Mouse (Mus musculus): ENCODE results near the gene R3hdm4.

The R3hdm4 gene

DNA sequence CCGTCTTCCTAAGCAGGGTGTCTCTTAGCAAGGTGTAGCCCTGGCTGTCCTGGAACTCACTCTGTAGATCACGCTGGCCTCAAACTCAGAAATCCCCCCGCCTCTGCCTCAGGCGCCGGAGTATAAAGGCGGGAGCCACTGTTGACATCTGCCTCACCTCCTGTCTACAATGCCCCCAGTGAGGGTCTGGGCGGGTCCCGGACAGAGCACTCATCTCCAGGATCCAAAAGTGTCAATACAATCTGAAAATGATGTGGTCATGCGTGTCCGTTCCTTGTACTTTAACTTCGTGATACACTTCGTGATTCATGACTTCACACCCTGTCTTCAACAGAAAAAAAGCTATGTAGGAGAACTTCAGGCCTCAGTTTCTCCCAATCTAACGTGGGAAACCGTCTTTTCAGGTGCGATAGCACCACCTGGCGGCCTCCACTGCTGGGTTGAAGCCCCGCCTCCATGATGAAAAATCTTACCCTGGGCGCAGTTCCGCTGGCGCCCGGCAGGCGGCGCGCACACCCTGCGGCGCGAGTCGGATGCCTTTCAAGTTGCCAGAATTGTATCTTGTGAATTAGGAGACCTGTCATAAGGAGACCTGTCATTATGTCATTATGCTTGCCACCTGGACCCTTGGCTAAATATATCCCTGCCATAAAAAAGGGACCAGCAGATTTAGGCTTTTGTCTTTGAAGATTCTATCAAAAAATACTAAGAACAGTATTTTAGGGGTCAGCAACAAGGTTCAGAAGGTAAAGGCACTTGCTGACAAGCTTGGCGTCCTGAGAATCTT is 4.2 kb upstream of the R3hdm4 start:
- peak; percentile 96 for DNase-seq

DNA sequence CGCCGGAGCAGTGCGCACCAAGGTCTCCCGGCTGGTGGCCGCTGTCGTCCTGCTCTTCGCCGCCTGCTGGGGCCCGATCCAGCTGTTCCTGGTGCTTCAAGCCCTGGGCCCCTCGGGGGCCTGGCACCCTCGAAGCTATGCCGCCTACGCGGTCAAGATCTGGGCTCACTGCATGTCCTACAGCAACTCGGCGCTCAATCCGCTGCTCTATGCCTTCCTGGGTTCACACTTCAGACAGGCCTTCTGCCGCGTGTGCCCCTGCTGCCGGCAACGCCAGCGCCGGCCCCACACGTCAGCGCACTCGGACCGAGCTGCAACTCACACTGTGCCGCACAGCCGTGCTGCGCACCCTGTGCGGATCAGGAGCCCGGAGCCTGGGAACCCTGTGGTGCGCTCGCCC is 564 bp upstream of the R3hdm4 start:
- peak; percentile 43 for DNase-seq

DNA sequence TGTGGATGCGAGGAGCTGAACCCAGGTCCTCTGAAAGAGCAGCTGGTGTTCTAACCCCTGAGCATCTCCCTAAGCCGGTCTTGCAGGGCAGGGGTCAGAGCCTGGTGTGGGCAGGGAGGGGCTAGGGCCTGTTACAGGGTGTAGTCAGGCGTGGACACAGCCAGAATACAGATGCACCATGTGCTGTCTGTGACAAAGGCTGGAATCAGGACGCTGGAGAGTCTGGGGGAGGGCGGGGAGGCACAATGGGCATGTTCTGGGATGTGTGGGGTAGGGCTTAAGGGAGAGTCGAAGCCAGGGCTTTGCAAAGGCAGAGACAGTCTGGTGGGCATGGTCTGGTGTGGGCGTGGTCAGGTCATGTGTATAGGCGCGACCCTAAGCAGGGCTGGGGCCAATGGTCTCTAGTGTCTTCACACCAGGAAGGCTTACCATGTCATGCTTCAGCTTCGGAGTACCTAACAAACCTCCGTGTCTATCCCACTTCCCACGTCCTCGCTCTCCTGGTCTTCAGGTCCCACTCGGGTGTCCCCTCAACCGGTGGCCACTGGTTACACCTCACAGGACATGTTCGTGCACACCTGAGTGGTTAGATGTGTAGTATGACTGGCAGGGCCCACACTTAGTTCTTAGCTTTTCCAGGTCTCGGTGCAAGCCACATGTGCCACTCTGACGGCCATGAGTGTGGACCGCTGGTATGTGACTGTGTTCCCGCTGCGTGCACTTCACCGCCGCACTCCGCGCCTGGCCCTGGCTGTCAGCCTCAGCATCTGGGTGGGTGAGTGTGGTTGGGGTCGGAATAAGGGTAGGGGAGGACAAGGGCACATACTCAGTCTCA is 735 bp downstream of the R3hdm4 start:
- DNase-seq = no peak

DNA sequence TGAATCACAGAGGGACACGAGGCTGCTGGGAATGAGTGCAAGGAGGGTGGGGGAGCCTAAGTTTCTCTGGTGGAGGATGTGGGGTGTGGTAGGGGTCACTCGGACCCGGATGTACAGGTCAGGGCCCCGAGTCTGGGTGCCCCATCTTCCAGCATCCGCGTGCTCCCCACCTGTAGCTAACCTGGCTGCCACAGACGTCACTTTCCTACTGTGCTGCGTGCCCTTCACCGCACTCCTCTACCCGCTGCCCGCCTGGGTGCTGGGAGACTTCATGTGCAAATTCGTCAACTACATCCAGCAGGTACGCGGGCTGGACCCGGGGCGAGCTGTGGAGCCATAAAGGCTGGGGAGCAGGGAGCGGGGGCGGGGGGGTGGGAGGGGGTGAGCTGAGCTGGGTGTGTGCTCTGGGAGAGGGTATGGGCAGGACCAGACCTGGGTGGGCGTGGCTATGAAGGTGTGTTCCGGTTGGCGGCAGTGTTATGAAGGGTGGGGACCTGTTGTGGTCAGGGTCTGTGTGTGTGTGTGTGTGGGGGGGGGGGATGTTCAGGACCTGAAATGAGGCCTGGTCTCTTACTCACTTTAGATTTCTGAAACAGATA is 1.7 kb downstream of the R3hdm4 start:
- peak; percentile 64 for DNase-seq

DNA sequence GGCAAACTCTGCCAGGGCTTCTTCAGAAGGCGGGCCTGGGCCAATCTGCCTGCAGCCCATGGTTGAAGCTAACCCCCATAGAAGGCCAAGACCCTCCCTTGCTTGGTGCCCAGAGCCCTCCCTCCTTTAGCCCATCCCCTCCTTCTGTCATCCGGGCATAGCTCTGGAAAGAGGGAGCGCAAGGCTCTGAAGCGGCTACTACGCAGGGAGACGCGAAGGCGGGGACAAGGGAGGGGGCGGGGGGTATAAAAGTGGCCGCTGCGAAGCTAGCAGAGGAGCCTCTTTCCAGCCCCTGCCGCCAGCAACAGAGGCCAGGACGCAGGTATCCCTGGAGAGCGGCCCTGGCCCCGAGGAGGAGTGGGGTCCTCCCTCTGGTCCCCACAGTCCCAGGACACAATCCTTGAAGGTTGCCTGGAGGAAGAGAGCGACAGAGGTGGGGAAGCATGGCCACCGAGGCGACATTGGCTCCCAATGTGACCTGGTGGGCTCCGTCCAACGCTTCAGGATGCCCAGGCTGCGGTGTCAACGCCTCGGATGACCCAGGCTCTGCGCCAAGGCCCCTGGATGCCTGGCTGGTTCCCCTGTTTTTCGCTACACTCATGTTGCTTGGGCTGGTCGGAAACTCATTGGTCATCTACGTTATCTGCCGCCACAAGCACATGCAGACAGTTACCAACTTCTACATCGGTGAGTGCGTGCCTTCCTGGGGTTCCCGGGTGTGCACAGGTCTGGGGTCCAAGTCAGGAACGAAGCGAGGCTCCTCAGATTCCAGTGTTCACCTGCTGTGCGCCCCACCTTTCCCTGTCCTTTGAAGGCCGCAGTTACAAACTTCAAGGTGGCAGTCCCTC is 2.6 kb downstream of the R3hdm4 start:
- peak; percentile 69 for DNase-seq

DNA sequence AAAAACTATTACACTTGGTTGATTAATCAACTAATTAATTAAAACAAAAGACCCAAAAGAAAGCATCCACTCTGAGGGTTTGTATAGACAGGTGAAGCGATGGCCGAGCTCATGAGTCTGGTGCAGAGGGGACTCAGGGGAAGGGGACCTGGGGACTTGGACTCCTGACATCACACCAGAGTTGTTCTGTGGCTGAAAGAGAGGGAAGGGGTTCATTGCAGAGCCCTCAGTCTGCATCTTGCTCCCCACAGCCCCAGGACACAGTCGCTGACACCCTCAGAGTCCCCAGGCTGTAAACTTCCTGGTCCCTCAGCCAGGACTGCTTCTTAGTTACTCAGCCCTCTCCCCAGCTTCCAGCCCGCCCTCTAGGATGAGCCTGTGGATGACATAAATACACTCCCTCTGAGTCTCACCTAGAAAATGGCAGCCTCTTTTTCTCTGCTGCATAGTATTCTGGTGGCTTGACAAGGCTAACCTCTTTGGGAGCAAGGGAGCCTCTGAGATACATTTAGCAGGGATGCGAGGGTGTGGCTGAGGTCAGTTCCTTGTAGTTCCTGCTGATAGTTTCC is 3.4 kb downstream of the R3hdm4 start:
- DNase-seq = no peak

DNA sequence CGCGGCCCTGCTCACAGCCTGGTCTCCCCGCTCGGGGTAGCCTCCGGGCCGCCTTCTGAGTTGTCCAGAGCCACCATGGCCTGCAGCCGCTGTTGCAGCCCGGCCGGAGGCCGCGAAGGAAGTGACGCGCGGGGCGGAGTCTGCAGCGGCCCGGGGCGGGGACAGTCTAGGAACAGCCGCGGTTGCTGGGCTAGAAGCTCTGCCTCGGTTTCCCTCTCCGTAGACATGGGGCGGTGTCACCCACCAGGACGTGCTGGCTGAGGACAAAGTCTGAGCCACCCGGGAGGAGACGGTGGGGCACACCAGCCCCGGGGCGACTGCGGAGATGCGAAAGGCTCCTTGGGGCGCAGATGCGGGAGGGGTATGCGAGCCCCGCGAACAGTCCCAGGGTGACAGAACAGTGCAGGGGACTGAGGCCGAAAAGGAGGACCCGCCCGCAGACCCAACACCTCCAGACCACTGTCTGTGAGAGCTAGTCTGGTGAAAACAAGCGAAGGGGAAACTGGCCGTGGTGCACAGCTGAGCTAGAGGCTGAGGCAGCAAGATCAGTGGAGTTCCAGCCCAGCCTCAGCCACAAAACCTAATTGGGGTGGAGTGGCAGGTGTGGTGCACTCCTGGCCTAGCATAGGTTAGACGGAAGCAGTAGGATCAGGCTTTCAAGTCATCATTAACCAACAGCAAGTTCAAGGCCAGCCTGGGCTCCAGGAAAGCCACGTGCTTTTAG is 4.0 kb downstream of the R3hdm4 start, which contains the start of gene Kiss1r:
TSS of gene Kiss1r (plus strand) at position 164 of the 724 bp plus-strand sequence.
- peak; percentile 94 for DNase-seq

DNA sequence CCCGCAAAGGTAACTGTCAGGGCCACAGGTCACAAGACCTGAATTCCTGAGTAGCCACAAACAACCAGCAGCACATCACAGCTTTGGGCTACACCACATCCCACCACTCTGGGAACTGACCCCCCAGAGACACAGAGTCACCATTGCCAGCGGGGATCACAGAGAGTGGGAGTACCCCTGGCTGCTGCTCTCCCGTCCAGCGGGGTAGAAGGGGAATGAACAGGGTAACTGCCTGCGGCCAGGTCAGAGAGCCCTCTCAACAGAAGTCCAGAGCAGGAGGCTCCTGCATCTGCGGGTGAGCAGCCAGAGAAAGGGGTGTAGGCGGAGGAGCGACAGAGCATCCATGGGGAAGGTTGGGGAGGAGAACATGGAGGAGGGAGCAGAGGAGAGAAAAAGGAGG is 4.9 kb downstream of the R3hdm4 start:
- no peak for DNase-seq

DNA sequence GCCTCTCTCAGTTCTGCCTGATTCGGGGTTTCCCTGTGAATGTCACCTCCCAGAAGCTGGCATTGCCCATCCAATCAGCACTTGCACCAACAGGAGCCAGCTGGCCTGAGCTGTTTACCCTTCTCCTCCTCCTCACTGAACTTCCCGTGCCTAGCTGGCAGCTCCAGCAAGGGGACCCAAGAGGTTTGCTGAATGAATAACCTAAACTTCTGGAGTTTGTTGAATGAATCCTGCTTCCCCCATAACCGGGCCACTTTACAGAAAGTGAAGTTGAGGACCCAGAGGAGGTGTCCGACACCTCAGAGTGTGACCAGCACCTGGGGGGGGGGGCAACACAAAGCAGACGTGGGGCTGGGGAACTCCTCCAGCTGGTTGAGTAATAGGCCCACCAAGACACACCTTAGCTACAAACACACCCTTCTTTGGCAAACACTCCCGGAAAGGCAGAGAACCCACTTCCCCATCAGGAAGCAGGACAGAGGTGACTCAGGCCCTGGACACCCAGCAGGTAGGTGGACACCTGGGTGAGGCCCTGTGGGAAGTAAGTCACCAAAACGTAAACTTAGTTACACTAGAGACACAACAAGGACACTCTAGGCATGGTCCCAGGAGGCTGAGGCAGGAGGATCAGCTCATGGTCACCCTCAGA is 5.9 kb downstream of the R3hdm4 start:
- DNase-seq = no peak

DNA sequence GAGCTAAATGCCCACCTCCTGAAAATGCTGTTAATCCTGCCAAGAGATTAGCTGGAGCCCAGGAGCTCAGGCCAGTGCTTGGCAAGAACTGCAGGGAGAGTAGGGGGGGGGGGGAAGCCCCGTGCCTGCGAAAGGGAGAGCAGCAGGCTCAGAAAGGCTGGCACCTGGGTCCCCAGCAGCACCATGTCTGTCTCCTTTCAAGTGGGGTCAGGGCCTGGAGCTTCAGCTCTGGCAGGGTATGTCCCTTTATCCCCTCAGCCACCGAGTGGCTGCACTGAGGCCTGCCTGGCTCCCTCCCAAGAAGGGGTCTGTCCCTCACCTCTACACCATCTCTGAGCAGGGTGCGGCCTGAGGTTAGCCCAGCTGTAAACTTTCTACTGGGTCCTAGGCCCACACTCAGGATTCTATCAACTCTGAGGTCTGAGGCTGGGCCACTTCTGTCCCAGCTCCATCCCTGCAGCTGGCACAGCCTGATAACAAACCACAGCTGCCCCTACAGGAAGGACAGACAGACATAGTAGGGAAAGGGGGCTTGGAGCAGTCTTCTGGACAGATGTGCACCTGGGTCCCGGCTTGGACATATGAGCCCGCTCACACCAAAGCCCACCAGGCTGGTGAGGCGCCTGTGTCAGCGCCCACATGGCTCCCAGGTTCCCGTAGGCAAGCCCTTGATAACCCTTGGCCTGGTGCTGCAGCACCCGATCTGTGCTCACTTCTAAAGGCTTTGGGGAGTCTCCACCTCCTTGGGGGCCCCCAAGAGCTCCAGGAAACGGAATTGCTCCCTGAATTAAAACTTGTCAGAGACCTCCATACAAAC is 6.7 kb downstream of the R3hdm4 start:
- no peak for DNase-seq

DNA sequence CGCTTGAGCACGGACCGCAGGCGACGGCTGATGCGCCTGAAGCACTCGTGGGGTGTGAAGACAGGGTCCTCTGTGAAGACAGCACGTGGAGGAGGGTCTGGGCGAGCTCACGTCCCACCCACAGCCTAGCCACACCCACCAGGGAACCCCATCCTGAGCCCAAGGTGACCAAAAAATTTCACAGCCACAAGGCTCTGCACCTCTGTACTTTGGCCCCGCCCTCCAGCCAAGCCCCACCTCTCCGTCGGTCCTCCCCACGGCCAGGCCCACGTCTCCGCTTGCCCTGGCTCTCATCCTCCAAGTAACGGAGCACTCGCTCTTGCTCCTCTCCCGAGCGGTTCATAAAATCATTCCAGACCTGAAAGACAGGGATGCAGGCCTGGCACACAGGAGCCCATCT is 8.6 kb downstream of the R3hdm4 start:
- DNase-seq = no peak

DNA sequence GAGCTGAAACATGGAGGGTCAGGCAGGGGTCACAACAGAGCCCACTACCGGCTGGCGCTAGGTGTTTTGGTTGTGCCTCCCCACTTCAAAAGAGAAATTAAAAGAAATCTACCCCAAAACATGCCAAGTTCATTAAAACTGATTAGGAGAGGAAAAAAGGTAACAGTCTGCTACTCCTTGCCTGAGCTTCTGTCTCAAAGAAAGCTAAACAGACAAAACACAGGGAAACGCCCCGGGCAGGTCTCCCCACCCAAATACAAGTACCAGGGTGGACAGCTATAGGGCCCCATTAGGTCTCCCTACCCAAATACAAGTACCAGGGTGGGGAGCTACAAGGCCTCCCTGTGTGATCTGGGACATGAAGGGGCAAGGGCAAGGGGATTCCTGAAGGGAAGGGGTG is 10.5 kb downstream of the R3hdm4 start, which contains the start of gene Gm26602:
TSS of gene Gm26602 (plus strand) at position 301 of the 400 bp plus-strand sequence.
- DNase-seq = no peak

DNA sequence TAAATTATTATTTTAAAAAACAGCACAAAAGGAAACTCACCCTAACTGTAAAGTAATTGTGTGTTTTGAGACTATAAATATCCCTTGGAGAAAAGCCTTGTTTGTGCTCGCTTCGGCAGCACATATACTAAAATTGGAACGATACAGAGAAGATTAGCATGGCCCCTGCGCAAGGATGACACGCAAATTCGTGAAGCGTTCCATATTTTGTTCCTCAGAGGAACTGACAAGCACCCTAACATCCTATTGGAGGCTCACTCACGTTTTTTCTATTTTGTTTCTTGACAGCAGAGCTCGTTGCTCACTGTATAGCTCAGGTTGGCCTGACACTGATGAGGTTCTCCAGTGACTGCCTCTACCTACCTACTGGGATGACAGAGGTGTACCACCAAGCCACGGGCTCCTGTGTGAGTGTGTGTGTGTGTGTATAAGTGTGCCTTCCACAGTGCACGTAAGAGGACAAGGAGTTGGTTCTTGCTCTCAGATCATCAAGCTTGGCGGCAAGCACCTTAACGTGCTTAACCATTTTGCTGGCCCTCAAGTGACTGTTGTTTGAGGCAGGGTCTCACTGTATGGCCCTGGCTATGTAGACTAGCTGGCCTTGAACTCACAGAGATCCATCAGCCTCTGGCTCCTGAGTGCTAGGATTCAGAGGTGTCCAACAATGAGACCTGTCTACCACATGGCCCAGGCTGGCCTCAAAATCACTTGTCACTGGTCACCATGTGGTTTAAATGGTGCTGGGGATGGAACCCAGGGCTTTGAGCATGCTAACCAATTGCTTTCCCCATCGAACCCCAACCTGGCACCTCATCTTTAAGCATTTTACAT is 11.7 kb downstream of the R3hdm4 start:
- peak; percentile 50 for DNase-seq

DNA sequence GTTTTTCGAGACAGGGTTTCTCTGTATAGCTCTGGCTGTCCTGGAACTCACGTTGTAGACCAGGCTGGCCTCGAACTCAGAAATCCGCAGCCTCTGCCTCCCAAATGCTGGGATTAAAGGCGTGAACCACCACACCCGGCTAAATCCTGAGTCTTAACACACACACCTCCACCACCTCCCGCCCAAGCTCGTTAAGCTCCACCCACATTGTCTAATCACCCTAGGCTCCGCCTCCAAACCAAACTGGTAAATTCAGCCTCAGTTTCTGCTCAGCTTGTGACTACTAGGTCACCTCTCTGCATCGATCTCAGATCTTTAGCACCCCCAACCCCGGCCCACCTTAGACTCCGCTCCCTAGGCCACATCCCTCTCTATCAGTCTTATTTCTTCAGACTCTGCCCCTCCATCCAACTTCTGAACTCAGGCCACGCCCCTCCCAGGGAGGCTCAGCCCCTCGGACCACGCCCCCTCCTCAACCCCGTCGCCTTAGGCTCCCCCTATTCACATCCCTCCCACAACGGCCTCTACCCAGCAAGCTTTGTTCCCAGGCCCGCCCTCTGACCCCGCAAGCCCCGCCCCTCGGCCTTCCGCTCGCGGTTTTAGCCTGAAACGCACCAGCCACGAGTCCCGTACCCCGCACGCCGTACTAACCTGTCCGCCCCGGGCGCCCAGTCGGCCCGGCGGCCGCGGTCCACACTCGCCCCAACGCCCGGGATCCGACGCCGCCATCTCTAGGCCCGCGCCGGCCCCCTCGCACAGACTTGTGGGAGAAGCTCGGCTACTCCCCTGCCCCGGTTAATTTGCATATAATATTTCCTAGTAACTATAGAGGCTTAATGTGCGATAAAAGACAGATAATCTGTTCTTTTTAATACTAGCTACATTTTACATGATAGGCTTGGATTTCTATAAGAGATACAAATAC is 12.6 kb downstream of the R3hdm4 start, which contains the start of gene Med16:
TSS of gene Med16 (minus strand) at position 757 of the 925 bp plus-strand sequence.
- peak; percentile 98 for DNase-seq

DNA sequence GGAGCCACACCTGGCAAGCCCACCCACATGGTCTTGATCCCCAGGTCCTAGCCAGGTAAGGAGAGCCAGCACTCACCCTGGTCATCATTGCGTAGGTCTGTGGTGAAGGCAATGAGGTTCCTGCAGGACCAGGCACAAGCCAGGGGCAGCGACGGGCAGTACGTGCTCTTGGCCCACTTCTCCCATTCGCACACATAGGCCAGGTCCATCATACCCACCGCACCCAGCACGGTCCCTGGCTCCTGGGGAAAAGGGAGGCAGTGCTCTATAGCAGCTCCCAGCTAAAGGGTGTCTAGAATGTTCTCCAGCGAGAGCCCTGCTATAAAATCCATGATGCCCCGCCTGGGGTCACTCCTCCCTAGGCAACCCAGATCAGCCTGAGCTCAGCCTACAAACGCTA is 13.6 kb downstream of the R3hdm4 start:
- no peak for DNase-seq

DNA sequence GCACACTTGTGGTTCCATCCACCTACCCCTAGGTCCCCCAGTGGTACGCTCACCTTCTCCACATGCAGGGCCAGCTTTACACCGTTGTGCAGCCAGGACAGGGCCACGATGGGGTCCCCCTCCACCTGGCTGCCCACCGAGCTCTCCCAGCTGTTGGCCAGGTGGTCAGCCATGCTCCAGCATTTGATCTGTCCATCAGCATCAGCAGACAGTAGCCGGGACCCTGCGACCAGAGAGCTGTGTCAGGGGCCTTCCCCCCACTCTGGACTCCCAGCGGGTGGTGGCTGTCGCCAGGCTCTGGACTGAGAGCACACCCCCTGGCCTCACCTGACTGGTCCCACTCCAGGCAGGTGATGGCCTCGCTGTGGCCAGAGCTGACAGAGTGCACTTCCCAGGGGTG is 14.3 kb downstream of the R3hdm4 start:
- no peak for DNase-seq

DNA sequence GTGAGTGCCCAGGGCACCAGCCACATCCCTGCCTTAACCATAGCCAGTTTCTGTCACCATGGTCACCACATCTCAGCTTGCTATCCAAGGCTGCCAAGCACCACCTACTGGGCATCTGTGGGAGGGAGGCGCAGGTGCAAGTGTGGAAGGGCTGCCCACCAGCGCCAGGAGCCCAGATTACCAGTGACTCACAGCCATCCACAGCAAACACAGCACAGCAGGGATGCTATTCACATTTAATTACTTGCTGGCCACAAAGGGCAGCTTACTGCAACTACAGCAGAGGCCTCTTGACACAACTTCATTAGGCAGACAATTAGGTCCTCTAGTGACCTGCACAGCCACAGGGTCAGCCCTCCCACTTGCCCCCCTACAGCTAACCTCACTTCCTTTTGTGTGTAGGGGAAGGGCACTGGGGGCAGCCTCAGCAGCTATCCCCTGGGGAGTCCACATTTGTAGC is 20.0 kb downstream of the R3hdm4 start:
- no peak for DNase-seq

All from kidney, postnatal 10 days (tissue).